Mouse (Mus musculus) G1E (cell line): ENCODE data around the gene Slc26a1. TPM values are rescaled to one million over a fixed set of nuclear protein-coding genes. Genes with fewer than 3 reads are reported as not detected.
A peak's percentile ranks its signal among the peaks of the same experiment; 100 is the strongest.

Experiments
- ATAC-seq: 2 replicates; pipeline ENCODE4 v1.8.0; 2016; ENCODE audit warnings: mild to moderate bottlenecking; ENCODE audit not compliant: insufficient number of reproducible peaks, poor library complexity, low FRiP score, severe bottlenecking; ENCODE audit errors: extremely low read depth
- DNase-seq: peaks from one replicate; pipeline ENCODE4 v3.0.0; 2012; ENCODE audit warnings: low spot score
- H3K27me3 ChIP-seq: 2 replicates; pipeline ENCODE4 v1.6.1; 2012; ENCODE audit warnings: mild to moderate bottlenecking, low read length, inconsistent platforms; ENCODE audit not compliant: insufficient read depth
- H3K36me3 ChIP-seq: replicated peaks from 2 replicates; pipeline ENCODE3; 2012; ENCODE audit warnings: mild to moderate bottlenecking, inconsistent platforms
- H3K4me1 ChIP-seq: 2 replicates; pipeline ENCODE4 v1.6.1; 2012; ENCODE audit warnings: low read depth, low read length, inconsistent platforms, mixed read lengths; ENCODE audit not compliant: insufficient read depth
- H3K4me3 ChIP-seq: 2 replicates; pipeline ENCODE4 v1.5.1; 2012; ENCODE audit warnings: low read depth, mild to moderate bottlenecking, inconsistent platforms, low read length, moderate library complexity, mixed read lengths
- H3K9me3 ChIP-seq: replicated peaks from 2 replicates; pipeline ENCODE4 v1.6.1; 2012; ENCODE audit warnings: inconsistent platforms
- CTCF ChIP-seq: IDR thresholded peaks from 2 replicates; pipeline ENCODE4 v1.5.1; 2012; ENCODE audit warnings: low read depth, low read length, inconsistent platforms, mixed read lengths
- GATA1 ChIP-seq: IDR thresholded peaks from 2 replicates; pipeline ENCODE4 v1.6.1; 2012; ENCODE audit warnings: borderline replicate concordance, low read length, inconsistent platforms, mixed read lengths
- GATA2 ChIP-seq: IDR thresholded peaks from 2 replicates; pipeline ENCODE4 v1.6.1; 2012; ENCODE audit warnings: low read depth, low read length, inconsistent platforms, borderline replicate concordance
- POLR2AphosphoS5 ChIP-seq: IDR thresholded peaks from 2 replicates; pipeline ENCODE4 v1.6.1; 2012; ENCODE audit warnings: low read depth, low read length, inconsistent platforms; ENCODE audit not compliant: insufficient replicate concordance
- TAL1 ChIP-seq: conservative IDR thresholded peaks from 2 replicates; pipeline ENCODE4 v1.6.1; 2012; ENCODE audit warnings: low read depth, low read length, inconsistent platforms, mixed read lengths
- polyA plus RNA-seq: library from polyadenylated mRNA; stranded (reverse); fragments of >175 nt; gene quantifications from 2 replicates; pipeline ENCODE4 v1.2.3, GENCODE M21; 2012
- total RNA-seq, 2 experiments: library from RNA; stranded (forward) in 1 of 2; stranded (reverse) in 1 of 2; fragments of 200-1000 nt in 1 of 2; fragments of >200 nt in 1 of 2; fragmentation: Nextera tagmentation in 1 of 2; gene quantifications; 2 replicates each; pipeline ENCODE4 v1.2.3; 2014 to 2017

The Slc26a1 gene
- total and polyA plus RNA-seq, 3 experiments = 0.93 to 2.0 (median 1.2) TPM

GRCm38 (mm10) chr5:108670785-108671184 is 4.6 kb downstream of the Slc26a1 start:
- TF ChIP-seq CTCF = peak; percentile 48; the same call in 1 of the 2 replicates
- TF ChIP-seq POLR2AphosphoS5 = no peak
- Histone ChIP-seq H3K4me3 (peak overlapping the region; percentile 40; the same call in 1 of the 2 replicates), H3K4me1 (peaks cover 83% of the 10 kb centered on the region), H3K36me3 (peaks cover 49% of the 10 kb centered on the region), H3K9me3 (no peaks in the 10 kb centered on the region), H3K27me3 (no peaks in the 10 kb centered on the region)
- DNase-seq (peak; percentile 64), ATAC-seq (peak; percentile 36)

- Histone ChIP-seq H3K4me1 (peaks cover 75% of the 10 kb centered on the region), H3K27me3 (no peaks in the 10 kb centered on the region), H3K36me3 (peaks cover 47% of the 10 kb centered on the region), H3K9me3 (no peaks in the 10 kb centered on the region), H3K4me3 (peak overlapping the region; percentile 75)
- no peak for TF ChIP-seq POLR2AphosphoS5
- no peak for TF ChIP-seq TAL1
- TF ChIP-seq CTCF = no peak
- TF ChIP-seq GATA2 = no peak
- no peak for TF ChIP-seq GATA1
- ATAC-seq (no peak), DNase-seq (no peak)
Measured at GRCm38 (mm10) chr5:108669986-108670385, 5.4 kb downstream of the Slc26a1 start.

GRCm38 (mm10) chr5:108668977-108669936 is 6.1 kb downstream of the Slc26a1 start, which contains the start of gene Dgkq:
Dgkq (minus strand) TSS chr5:108669672.
- peaks cover 42% of the 10 kb centered on the region for H3K36me3 ChIP-seq
- peaks cover 73% of the 10 kb centered on the region for H3K4me1 ChIP-seq
- H3K9me3 ChIP-seq = no peaks in the 10 kb centered on the region
- DNase-seq = peak; percentile 66
- H3K4me3 ChIP-seq = peak within 1 kb of the TSS; percentile 75
- TF ChIP-seq CTCF = 0 out of 2 replicates have a peak, but pooled peaks have one; percentile 15
- TF ChIP-seq POLR2AphosphoS5 = no peak
- no peak for TF ChIP-seq GATA1
- peak; percentile 67 for ATAC-seq
- no peaks in the 10 kb centered on the region for H3K27me3 ChIP-seq

GRCm38 (mm10) chr5:108668387-108668932 is 6.9 kb downstream of the Slc26a1 start:
- peak overlapping the region; percentile 75 for H3K4me3 ChIP-seq
- DNase-seq (no peak), ATAC-seq (no peak)
- no peaks in the 10 kb centered on the region for H3K9me3 ChIP-seq
- H3K27me3 ChIP-seq = no peaks in the 10 kb centered on the region
- TF ChIP-seq CTCF = no peak
- TF ChIP-seq GATA2 = no peak
- no peak for TF ChIP-seq GATA1
- TF ChIP-seq TAL1 = no peak
- TF ChIP-seq POLR2AphosphoS5 = no peak
- H3K36me3 ChIP-seq = peaks cover 35% of the 10 kb centered on the region
- peaks cover 68% of the 10 kb centered on the region for H3K4me1 ChIP-seq

- Histone ChIP-seq H3K4me3 (no peak overlapping the region), H3K4me1 (peaks cover 57% of the 10 kb centered on the region), H3K36me3 (peaks cover 24% of the 10 kb centered on the region), H3K9me3 (no peaks in the 10 kb centered on the region), H3K27me3 (no peaks in the 10 kb centered on the region)
- DNase-seq (no peak), ATAC-seq (no peak)
- TF ChIP-seq GATA1 (no peak), TAL1 (no peak), GATA2 (no peak), CTCF (no peak), POLR2AphosphoS5 (no peak)
Measured at GRCm38 (mm10) chr5:108667370-108667769, 8.0 kb downstream of the Slc26a1 start.

- no peaks in the 10 kb centered on the region for H3K9me3 ChIP-seq
- no peak for TF ChIP-seq GATA1
- no peak for TF ChIP-seq GATA2
- no peak for TF ChIP-seq TAL1
- no peak for TF ChIP-seq POLR2AphosphoS5
- no peak for TF ChIP-seq CTCF
- DNase-seq (no peak), ATAC-seq (no peak)
- H3K36me3 ChIP-seq = peaks cover 2% of the 10 kb centered on the region
- no peak overlapping the region for H3K4me3 ChIP-seq
- peaks cover 43% of the 10 kb centered on the region for H3K4me1 ChIP-seq
- no peaks in the 10 kb centered on the region for H3K27me3 ChIP-seq
Measured at GRCm38 (mm10) chr5:108665066-108665465, 10.3 kb downstream of the Slc26a1 start.
